In the genomic region with DNA sequence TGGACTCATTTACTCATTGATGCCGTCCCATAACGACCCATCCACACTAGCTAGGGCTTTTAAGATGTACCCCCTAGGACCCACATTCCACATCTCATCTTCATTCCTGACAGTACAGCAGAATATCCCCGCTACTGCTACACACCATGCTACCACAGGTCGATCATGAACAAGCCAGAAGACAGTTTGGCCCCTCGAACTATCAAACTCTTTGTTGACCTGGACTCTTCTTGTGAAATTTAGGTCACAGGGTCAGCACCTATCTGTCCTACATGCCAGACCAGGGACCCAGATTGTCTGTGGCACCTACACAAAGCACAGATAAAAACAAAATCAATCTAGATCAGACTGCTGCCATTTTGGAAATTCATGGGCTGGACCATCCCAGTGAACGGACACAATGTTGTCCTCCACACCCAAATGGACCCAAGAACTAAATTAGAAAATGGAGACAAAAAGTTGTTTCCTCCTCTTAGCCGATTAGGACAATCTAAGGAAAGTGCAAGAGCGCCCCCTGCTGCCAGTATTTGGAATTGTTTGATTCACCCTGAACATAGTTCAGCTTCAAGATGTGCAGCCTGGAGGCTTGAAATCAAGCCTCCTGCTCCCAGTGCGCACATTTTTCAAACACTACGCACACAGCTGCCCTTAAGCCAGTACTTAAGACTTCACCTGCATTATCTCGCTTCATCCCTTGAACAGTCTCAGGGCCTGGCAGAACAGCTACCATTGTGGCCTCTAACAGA, we compare ENCODE assay signal across 8 mouse cellular contexts.
A peak's percentile ranks its signal among the peaks of the same experiment; 100 is the strongest.
DNase-seq lines count a peak whose midpoint lies in the region; ATAC-seq lines count a peak whose summit lies in the region.

No protein-coding gene starts in this region.

- peak; percentile 20 for DNase-seq in c-Kit-negative CD71-positive TER-119-positive erythroid progenitor cells, embryonic 14.5 days (ENCODE audit: low read depth, low spot score)
- DNase-seq in heart, postnatal 25 days (ENCODE audit: low spot score) = peak; percentile 13
- peak; percentile 86 for DNase-seq in layer of hippocampus, adult 11-12 months (ENCODE audit: low spot score)
- DNase-seq in lung, adult 18-20 months = peak; percentile 60
- DNase-seq in thymus, postnatal 0 days (ENCODE audit: low spot score) = peak; percentile 84

- no peak overlapping the region for H3K9ac ChIP-seq in forebrain, embryonic 12.5 days
- H3K9ac ChIP-seq in neural tube, embryonic 15.5 days (replicated peaks) = no peak overlapping the region

- H3K27me3 ChIP-seq in forebrain, embryonic 12.5 days = no peaks in the 10 kb centered on the region
- 0 out of 2 replicates have a peak, but pooled peaks cover 3% of the 10 kb centered on the region for H3K27me3 ChIP-seq in neural tube, embryonic 15.5 days (replicated peaks)

- no peak overlapping the region for H3K4me3 ChIP-seq in forebrain, embryonic 12.5 days (replicated peaks)
- no peak overlapping the region for H3K4me3 ChIP-seq in neural tube, embryonic 15.5 days (replicated peaks)

- H3K36me3 ChIP-seq in forebrain, embryonic 12.5 days (replicated peaks) = no peaks in the 10 kb centered on the region
- no peaks in the 10 kb centered on the region for H3K36me3 ChIP-seq in neural tube, embryonic 15.5 days

- intact Hi-C loops in heart, postnatal 25 days (cut with DNase I) = loop anchor here (1.0 kb wide), 1 partner anchor 1669 kb away; no protein-coding TSS in a partner anchor

- 39% methylated on average over 11 of the region's 11 CpGs for WGBS in forebrain, embryonic 12.5 days
- WGBS in neural tube, embryonic 15.5 days = 36% methylated on average over 11 of the region's 11 CpGs

- H3K27ac ChIP-seq in forebrain, embryonic 12.5 days = no peak overlapping the region
- no peak overlapping the region for H3K27ac ChIP-seq in neural tube, embryonic 15.5 days (replicated peaks)

- H3K4me2 ChIP-seq in forebrain, embryonic 12.5 days = no peak overlapping the region
- H3K4me2 ChIP-seq in neural tube, embryonic 15.5 days = no peak overlapping the region

- no peaks in the 10 kb centered on the region; the same call in 1 of the 2 replicates for H3K4me1 ChIP-seq in forebrain, embryonic 12.5 days
- H3K4me1 ChIP-seq in neural tube, embryonic 15.5 days = peaks cover 5% of the 10 kb centered on the region

- no peaks in the 10 kb centered on the region for H3K9me3 ChIP-seq in forebrain, embryonic 12.5 days
- no peaks in the 10 kb centered on the region for H3K9me3 ChIP-seq in neural tube, embryonic 15.5 days (replicated peaks)

- peak; percentile 77 for ATAC-seq in CD4-positive, CD25-positive, alpha-beta regulatory T cell, adult 4 months
- peak; percentile 62 for ATAC-seq in forebrain, embryonic 12.5 days (ENCODE audit: low FRiP score)
- ATAC-seq in neural tube, embryonic 15.5 days (ENCODE audit: low FRiP score) = peak; percentile 61; the same call in 1 of the 2 replicates

Comparison
In these comparisons a context has a peak if more than half of its experiments do, and no peak if none do; other contexts are left out.
1. DNase-seq: peak in every context shown above with its lines; median percentile 86 in layer of hippocampus, adult 11-12 months; 84 in thymus, postnatal 0 days; 60 in lung, adult 18-20 months; 20 in c-Kit-negative CD71-positive TER-119-positive erythroid progenitor cells, embryonic 14.5 days; 13 in heart, postnatal 25 days.